Mouse (Mus musculus): Measurements from ENCODE around the gene Steap1. TPM values are rescaled to one million over a fixed set of nuclear protein-coding genes. Genes with fewer than 3 reads are reported as not detected.

Gene Steap1
- total RNA-seq, 1 experiment = 45.6 TPM

DNA sequence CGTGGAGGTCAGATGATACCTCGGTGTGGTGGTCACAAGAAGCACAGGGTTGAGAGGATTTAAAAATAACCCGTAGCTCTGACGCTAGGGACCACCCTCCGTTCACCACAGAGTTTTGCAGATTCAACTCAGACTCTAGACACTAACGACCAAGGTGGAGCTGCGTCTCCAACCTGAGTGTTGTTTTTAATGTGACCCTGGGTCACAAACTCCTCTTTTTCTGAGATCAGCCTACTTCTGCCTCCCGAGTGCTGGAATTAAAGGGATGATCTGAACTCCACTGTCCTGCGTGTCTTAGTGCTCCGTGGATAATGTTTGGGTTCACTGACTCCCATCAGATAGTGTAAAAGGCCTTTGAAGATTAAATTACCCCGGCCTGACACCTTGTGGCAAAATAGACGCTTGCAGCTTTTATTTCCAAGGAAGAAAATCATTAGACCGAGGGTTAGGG is 671 bp upstream of the Steap1 start:
- Histone ChIP-seq H3K9me3 (ENCODE audit: control insufficient read depth, insufficient read depth, low read depth, low read length) (no peaks in the 10 kb centered on the region), H3K4me1 (ENCODE audit: control insufficient read depth in 2 of 2, insufficient read depth in 2 of 2, low read length in 2 of 2, poor library complexity in 1 of 2) (no peaks in the 10 kb centered on the region), H3K9ac (ENCODE audit: insufficient read depth, low read depth, low read length, poor library complexity, severe bottlenecking) (no peak overlapping the region), H3K27ac (ENCODE audit: insufficient read depth, low read depth, low read length, poor library complexity, severe bottlenecking) (no peak overlapping the region), H3K36me3 (ENCODE audit: control insufficient read depth, insufficient read depth, low read length, poor library complexity, severe bottlenecking) (no peaks in the 10 kb centered on the region), H3K4me3 (ENCODE audit: insufficient read depth in 1 of 2, low read depth in 1 of 2, low read length in 2 of 2, poor library complexity in 1 of 2, severe bottlenecking in 1 of 2) (peak overlapping the region; percentile 7 to 79; a peak in 3 of 4 replicates)
- in situ Hi-C loops (cut with MboI; ENCODE audit: low sequenced_read_pairs in 2 of 2, unreplicated experiment in 2 of 2) = loop anchor here (5.0 to 10.0 kb wide), 3 partner anchors 105 to 257 kb away; no protein-coding TSS in a partner anchor
- no peak for TF ChIP-seq MAFK (IDR thresholded peaks at IDR 0.05; ENCODE audit: insufficient read depth, low read depth, low read length)
- TF ChIP-seq ZC3H11A (IDR thresholded peaks at IDR 0.05; ENCODE audit: borderline replicate concordance, low read depth, low read length) = peak; percentile 66
- DNase-seq (ENCODE audit: low read depth, low spot score) = peak; percentile 42

DNA sequence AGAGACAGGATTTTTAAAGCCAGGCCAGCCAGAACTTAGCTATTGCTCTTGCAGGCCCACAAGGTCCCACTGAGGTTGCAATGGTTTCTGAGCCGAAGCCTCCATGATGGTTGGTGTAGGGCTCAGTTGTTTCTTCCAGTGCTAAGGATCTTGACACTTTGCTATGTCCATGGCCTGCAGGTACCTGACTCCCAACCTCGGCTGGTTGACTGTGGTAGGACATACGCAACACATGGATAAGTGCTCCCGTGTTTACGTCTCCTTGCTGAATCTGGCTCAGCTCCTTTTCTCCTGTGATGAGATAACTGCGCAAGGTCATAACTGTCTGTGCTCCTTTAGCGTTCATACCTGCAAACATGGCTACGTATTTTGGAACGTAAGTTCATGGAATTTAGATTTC is 14.7 kb downstream of the Steap1 start:
- in situ Hi-C loops (cut with MboI; ENCODE audit: low sequenced_read_pairs in 2 of 2, unreplicated experiment in 2 of 2) = no loop called here
- Histone ChIP-seq H3K4me3 (ENCODE audit: insufficient read depth in 1 of 2, low read depth in 1 of 2, low read length in 2 of 2, poor library complexity in 1 of 2, severe bottlenecking in 1 of 2) (no peak overlapping the region), H3K27ac (ENCODE audit: insufficient read depth, low read depth, low read length, poor library complexity, severe bottlenecking) (no peak overlapping the region), H3K9me3 (ENCODE audit: control insufficient read depth, insufficient read depth, low read depth, low read length) (no peaks in the 10 kb centered on the region), H3K9ac (ENCODE audit: insufficient read depth, low read depth, low read length, poor library complexity, severe bottlenecking) (no peak overlapping the region), H3K4me1 (ENCODE audit: control insufficient read depth in 2 of 2, insufficient read depth in 2 of 2, low read length in 2 of 2, poor library complexity in 1 of 2) (no peaks in the 10 kb centered on the region), H3K36me3 (ENCODE audit: control insufficient read depth, insufficient read depth, low read length, poor library complexity, severe bottlenecking) (no peaks in the 10 kb centered on the region)
- TF ChIP-seq ZC3H11A (IDR thresholded peaks at IDR 0.05; ENCODE audit: borderline replicate concordance, low read depth, low read length) (no peak), HCFC1 (IDR thresholded peaks at IDR 0.05; ENCODE audit: borderline replicate concordance, insufficient read depth, low read length) (no peak), ZNF384 (IDR thresholded peaks at IDR 0.05; ENCODE audit: low read depth, low read length) (no peak), MAFK (IDR thresholded peaks at IDR 0.05; ENCODE audit: insufficient read depth, low read depth, low read length) (no peak), CHD2 (IDR thresholded peaks at IDR 0.05; ENCODE audit: low read depth, low read length) (no peak)
- no peak for DNase-seq (ENCODE audit: low read depth, low spot score)

GRCm38 (mm10) chr5:5732858-5733257 is 16.3 kb downstream of the Steap1 start:
- no peaks in the 10 kb centered on the region for H3K4me1 ChIP-seq (ENCODE audit: control insufficient read depth in 2 of 2, insufficient read depth in 2 of 2, low read length in 2 of 2, poor library complexity in 1 of 2)
- in situ Hi-C loops (cut with MboI; ENCODE audit: low sequenced_read_pairs in 2 of 2, unreplicated experiment in 2 of 2) = no loop called here

GRCm38 (mm10) chr5:5732208-5732607 is 16.9 kb downstream of the Steap1 start:
- no peak for DNase-seq (ENCODE audit: low read depth, low spot score)
- in situ Hi-C loops (cut with MboI; ENCODE audit: low sequenced_read_pairs in 2 of 2, unreplicated experiment in 2 of 2) = no loop called here
- TF ChIP-seq MAFK (IDR thresholded peaks at IDR 0.05; ENCODE audit: insufficient read depth, low read depth, low read length) (no peak), ZC3H11A (IDR thresholded peaks at IDR 0.05; ENCODE audit: borderline replicate concordance, low read depth, low read length) (no peak), CHD2 (IDR thresholded peaks at IDR 0.05; ENCODE audit: low read depth, low read length) (no peak), HCFC1 (IDR thresholded peaks at IDR 0.05; ENCODE audit: borderline replicate concordance, insufficient read depth, low read length) (no peak)

More at GRCm38 (mm10) chr5:5732858-5733257, 16.3 kb downstream of the Steap1 start:
- H3K9ac ChIP-seq (ENCODE audit: insufficient read depth, low read depth, low read length, poor library complexity, severe bottlenecking) = no peak overlapping the region
- no peak for TF ChIP-seq CHD2 (IDR thresholded peaks at IDR 0.05; ENCODE audit: low read depth, low read length)
- no peak for TF ChIP-seq MAFK (IDR thresholded peaks at IDR 0.05; ENCODE audit: insufficient read depth, low read depth, low read length)
- no peak for TF ChIP-seq HCFC1 (IDR thresholded peaks at IDR 0.05; ENCODE audit: borderline replicate concordance, insufficient read depth, low read length)
- TF ChIP-seq ZC3H11A (IDR thresholded peaks at IDR 0.05; ENCODE audit: borderline replicate concordance, low read depth, low read length) = no peak
- no peak for TF ChIP-seq ZNF384 (IDR thresholded peaks at IDR 0.05; ENCODE audit: low read depth, low read length)
- DNase-seq (ENCODE audit: low read depth, low spot score) = no peak
- no peaks in the 10 kb centered on the region for H3K9me3 ChIP-seq (ENCODE audit: control insufficient read depth, insufficient read depth, low read depth, low read length)
- no peaks in the 10 kb centered on the region for H3K36me3 ChIP-seq (ENCODE audit: control insufficient read depth, insufficient read depth, low read length, poor library complexity, severe bottlenecking)
- no peak overlapping the region for H3K4me3 ChIP-seq (ENCODE audit: insufficient read depth in 1 of 2, low read depth in 1 of 2, low read length in 2 of 2, poor library complexity in 1 of 2, severe bottlenecking in 1 of 2)
- no peak overlapping the region for H3K27ac ChIP-seq (ENCODE audit: insufficient read depth, low read depth, low read length, poor library complexity, severe bottlenecking)

DNA sequence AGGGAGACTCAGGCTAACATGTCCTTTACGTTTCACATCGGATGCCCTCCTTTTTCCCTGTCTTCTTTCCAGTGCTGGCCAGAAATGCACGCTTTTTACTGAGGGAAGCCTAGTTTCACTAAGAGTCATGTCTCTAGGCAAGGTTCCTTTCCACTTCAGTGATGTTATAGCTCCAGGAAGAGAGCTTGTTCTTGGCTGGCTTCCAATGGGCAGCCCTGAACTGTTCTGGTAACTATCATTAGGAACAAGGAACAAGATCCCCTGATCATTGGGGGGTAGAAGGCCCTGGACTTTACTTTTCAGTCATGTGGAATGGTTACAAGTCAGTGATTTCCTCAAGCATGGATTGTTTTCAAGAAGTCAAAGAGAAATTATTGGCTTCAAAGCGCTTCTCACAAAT is 19.2 kb downstream of the Steap1 start:
- in situ Hi-C loops (cut with MboI; ENCODE audit: low sequenced_read_pairs in 2 of 2, unreplicated experiment in 2 of 2) = no loop called here

More at GRCm38 (mm10) chr5:5732208-5732607, 16.9 kb downstream of the Steap1 start:
- H3K27ac ChIP-seq (ENCODE audit: insufficient read depth, low read depth, low read length, poor library complexity, severe bottlenecking) = no peak overlapping the region
- H3K9me3 ChIP-seq (ENCODE audit: control insufficient read depth, insufficient read depth, low read depth, low read length) = no peaks in the 10 kb centered on the region
- no peaks in the 10 kb centered on the region for H3K36me3 ChIP-seq (ENCODE audit: control insufficient read depth, insufficient read depth, low read length, poor library complexity, severe bottlenecking)
- no peak overlapping the region for H3K9ac ChIP-seq (ENCODE audit: insufficient read depth, low read depth, low read length, poor library complexity, severe bottlenecking)
- H3K4me3 ChIP-seq (ENCODE audit: insufficient read depth in 1 of 2, low read depth in 1 of 2, low read length in 2 of 2, poor library complexity in 1 of 2, severe bottlenecking in 1 of 2) = no peak overlapping the region
- H3K4me1 ChIP-seq (ENCODE audit: control insufficient read depth in 2 of 2, insufficient read depth in 2 of 2, low read length in 2 of 2, poor library complexity in 1 of 2) = no peaks in the 10 kb centered on the region

More for the DNA sequence above, 19.2 kb downstream of the Steap1 start:
- Histone ChIP-seq H3K4me3 (ENCODE audit: insufficient read depth in 1 of 2, low read depth in 1 of 2, low read length in 2 of 2, poor library complexity in 1 of 2, severe bottlenecking in 1 of 2) (no peak overlapping the region), H3K27ac (ENCODE audit: insufficient read depth, low read depth, low read length, poor library complexity, severe bottlenecking) (no peak overlapping the region), H3K4me1 (ENCODE audit: control insufficient read depth in 2 of 2, insufficient read depth in 2 of 2, low read length in 2 of 2, poor library complexity in 1 of 2) (no peaks in the 10 kb centered on the region), H3K9me3 (ENCODE audit: control insufficient read depth, insufficient read depth, low read depth, low read length) (no peaks in the 10 kb centered on the region), H3K36me3 (ENCODE audit: control insufficient read depth, insufficient read depth, low read length, poor library complexity, severe bottlenecking) (no peaks in the 10 kb centered on the region), H3K9ac (ENCODE audit: insufficient read depth, low read depth, low read length, poor library complexity, severe bottlenecking) (no peak overlapping the region)
- DNase-seq (ENCODE audit: low read depth, low spot score) = no peak
- no peak for TF ChIP-seq HCFC1 (IDR thresholded peaks at IDR 0.05; ENCODE audit: borderline replicate concordance, insufficient read depth, low read length)
- no peak for TF ChIP-seq ZNF384 (IDR thresholded peaks at IDR 0.05; ENCODE audit: low read depth, low read length)
- no peak for TF ChIP-seq ZC3H11A (IDR thresholded peaks at IDR 0.05; ENCODE audit: borderline replicate concordance, low read depth, low read length)
- no peak for TF ChIP-seq MAFK (IDR thresholded peaks at IDR 0.05; ENCODE audit: insufficient read depth, low read depth, low read length)
- no peak for TF ChIP-seq CHD2 (IDR thresholded peaks at IDR 0.05; ENCODE audit: low read depth, low read length)

Data from ES-E14 (cell line).